Mouse (Mus musculus): Measurements from ENCODE around the gene AA986860. TPM values are rescaled to one million over a fixed set of nuclear protein-coding genes. Genes with fewer than 3 reads are reported as not detected.

AA986860 gene
- not detected for polyA plus RNA-seq (2017; shearing (Covaris generic))

GRCm38 (mm10) chr1:130731741-130732337, at the start of gene AA986860:
Gene AA986860, plus strand, starts transcription at chr1:130731976.

DNA sequence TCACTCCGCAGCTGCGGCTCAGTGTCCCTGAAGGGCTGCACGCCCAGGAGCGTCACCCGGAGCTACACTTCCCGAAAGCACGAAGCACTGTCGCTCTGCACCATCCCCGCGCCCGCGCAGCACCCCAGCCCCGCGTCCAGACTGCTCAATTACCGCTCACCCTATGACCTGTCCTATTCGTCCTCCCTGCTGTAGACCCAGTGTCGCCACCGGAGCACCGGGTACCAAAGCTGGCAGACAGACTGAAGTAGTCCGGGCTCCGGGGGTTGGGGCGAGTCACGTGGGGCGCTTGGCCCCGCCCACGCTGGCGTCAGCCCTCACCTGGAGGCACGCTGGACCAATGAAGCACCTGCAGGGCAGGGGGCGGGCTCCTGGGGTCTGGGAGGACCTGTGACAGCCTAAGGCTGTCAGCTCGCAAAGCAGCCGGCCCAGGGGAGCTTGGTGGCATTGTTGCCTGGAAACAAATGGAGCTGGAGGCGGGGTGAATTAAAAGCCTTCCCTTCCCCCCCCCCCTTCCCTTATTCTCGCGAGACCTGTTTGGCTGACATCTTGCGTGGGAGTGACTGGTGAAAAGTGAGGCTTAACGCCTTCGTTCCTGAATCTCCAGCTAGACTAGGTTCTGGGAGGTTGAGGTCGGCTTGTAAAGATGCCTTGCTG, 16.1 kb upstream of the AA986860 start, which contains the start of gene Gm29427:
Gm29427 (minus strand) TSS at position 239 of the 657 bp plus-strand sequence.

DNA sequence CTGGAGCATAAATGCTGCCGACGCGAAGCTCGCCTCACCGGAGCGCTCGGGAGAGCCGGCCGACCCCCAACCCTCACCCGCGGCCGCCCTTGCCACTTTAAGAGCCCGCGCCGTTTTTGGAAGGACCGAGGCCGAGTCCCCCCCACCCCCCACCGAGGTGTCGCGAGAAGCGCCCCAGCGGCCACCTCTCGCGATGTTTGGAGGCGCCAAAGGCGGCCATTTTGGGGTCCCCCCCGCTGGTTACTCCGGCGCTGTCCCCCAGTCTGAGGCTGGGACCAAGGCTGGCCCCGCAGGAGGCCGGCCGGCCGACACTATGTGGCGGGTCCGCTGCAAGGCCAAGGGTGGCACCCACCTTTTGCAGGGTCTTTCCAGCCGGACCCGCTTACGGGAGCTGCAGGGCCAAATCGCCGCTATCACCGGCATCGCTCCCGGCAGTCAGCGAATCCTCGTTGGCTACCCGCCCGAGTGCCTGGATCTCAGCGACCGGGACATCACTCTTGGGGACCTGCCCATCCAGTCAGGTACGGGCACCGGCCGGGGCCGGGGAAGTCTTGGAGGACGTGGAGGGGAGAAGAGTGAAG, 14.4 kb upstream of the AA986860 start, which contains the start of gene Yod1:
Yod1 (plus strand) TSS at position 37 of the 581 bp plus-strand sequence.

DNA sequence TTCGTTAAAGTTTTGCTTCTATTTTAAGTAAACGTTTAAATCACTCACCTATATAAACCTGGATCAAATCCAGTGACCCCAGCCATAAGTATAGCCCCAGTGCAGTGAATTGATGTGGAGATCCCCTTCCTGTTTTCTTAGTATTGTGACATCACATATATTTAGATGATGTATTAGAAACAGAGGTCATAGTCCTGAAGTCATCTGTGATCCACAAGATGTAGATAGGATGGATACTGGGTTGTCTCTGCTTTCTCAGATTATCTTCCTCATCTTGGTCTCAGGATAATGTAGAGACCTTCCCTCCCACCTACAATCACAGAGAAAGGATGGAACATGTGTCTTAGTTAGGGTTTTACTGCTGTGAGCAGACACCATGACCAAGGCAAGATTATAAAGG, 2.6 kb upstream of the AA986860 start, which contains the start of gene Pfkfb2:
Pfkfb2 (minus strand) TSS at position 101 of the 400 bp plus-strand sequence.

Other genes with a start within 250 kb of the AA986860 start
- gene Zp3r, start 102.4 kb upstream of the AA986860 start, polyA plus RNA-seq (2017; shearing (Covaris generic)), result not detected
- gene C4bp, start 70.3 kb upstream of the AA986860 start, polyA plus RNA-seq (2017; shearing (Covaris generic)), result not detected
- gene Gm29427, start 16.2 kb upstream of the AA986860 start, polyA plus RNA-seq (2017; shearing (Covaris generic)), result not detected
- gene Yod1, start 14.6 kb upstream of the AA986860 start, polyA plus RNA-seq (2017; shearing (Covaris generic)), result 4.8 TPM
- gene Pfkfb2, start 2.7 kb upstream of the AA986860 start, polyA plus RNA-seq (2017; shearing (Covaris generic)), result 7.5 TPM
- not detected for gene Fcamr, start 68.9 kb downstream of the AA986860 start, polyA plus RNA-seq (2017; shearing (Covaris generic))
- gene Pigr, start 94.7 kb downstream of the AA986860 start, polyA plus RNA-seq (2017; shearing (Covaris generic)), result not detected
- gene Fcmr, start 133.7 kb downstream of the AA986860 start, polyA plus RNA-seq (2017; shearing (Covaris generic)), result not detected
- not detected for gene Il24, start 155.5 kb downstream of the AA986860 start, polyA plus RNA-seq (2017; shearing (Covaris generic))
- not detected for gene Il20, start 179.5 kb downstream of the AA986860 start, polyA plus RNA-seq (2017; shearing (Covaris generic))
- gene Il19, start 208.1 kb downstream of the AA986860 start, polyA plus RNA-seq (2017; shearing (Covaris generic)), result not detected

All from naive thymus-derived CD4-positive, alpha-beta T cell, adult 5 months (primary cell).